Mouse (Mus musculus) embryonic fibroblast, embryonic 13.5 days (primary cell): Measurements from ENCODE around the gene Mmp25.

Source experiments
- CTCF ChIP-seq: IDR thresholded peaks from 2 replicates; pipeline ENCODE4 v1.5.1; 2011; ENCODE audit warnings: mild to moderate bottlenecking, control low read depth, low read length, moderate library complexity, borderline replicate concordance; ENCODE audit not compliant: insufficient read depth
- POLR2A ChIP-seq: IDR thresholded peaks from 2 replicates; pipeline ENCODE4 v1.6.1; 2011; ENCODE audit warnings: low read depth, mild to moderate bottlenecking, control low read depth, low read length, moderate library complexity

DNA sequence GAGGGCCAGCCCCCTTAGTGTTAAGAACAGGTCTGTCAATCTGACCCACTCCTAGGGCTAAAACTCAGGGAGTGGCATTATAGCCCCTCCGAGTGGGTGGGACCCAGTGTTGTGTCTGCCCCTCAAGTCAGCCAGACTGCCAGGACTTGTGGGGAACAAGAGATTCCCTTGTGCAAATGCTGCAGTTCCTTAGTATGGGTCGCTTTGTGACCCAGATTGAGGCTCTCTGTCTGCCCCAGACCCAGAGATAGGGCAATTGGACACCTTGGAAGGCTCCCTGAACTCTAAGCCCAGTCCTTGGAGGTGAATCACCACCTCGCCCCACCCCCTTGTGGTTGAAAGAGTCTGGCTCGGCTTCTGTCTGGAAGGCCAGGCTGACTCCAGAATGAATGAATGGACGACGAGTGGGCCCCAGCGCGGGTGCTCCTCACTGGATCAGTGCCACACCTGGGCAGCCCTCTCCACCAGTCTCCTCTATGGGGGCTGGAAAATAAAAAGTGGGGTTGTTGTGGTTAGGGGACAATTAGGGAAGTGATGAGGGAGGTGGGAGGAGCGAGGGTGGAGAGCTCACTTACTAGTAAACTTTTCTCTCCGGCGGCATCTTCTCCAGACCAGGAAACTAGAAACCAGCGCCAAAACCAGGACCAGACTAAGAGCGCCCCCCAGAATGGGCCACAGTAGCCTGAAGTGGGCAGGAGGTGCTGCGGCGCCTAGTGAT lies 30.6 kb upstream of the Mmp25 start:
- TF ChIP-seq POLR2A (peak; percentile 77), CTCF (no peak)
